Mouse (Mus musculus) common myeloid progenitor, adult 5-6 weeks (primary cell): ENCODE data around the gene Pik3r5. TPM values are rescaled to one million over a fixed set of nuclear protein-coding genes. Genes with fewer than 3 reads are reported as not detected.

ENCODE experiments used
- total RNA-seq: library from RNA; stranded (forward); fragments of 200-1000, 187-1606 nt; gene quantifications from 2 replicates; pipeline ENCODE4 v1.2.3, GENCODE M21; 2017

The Pik3r5 gene
- total RNA-seq, 1 experiment from 2014 or later = 3.6 TPM

Other genes with a start within 250 kb of the Pik3r5 start
- 0.24 TPM in 1 of 2 replicates, not detected in the other for gene Ntn1, start 31.3 kb upstream of the Pik3r5 start, total RNA-seq
- gene Pik3r6, start 70.9 kb downstream of the Pik3r5 start, total RNA-seq = 0.53 and 2.6 TPM in 2 replicates
- 0.53 TPM in 1 of 2 replicates, not detected in the other for gene Mfsd6l, start 124.1 kb downstream of the Pik3r5 start, total RNA-seq
- gene Ccdc42, start 154.9 kb downstream of the Pik3r5 start, total RNA-seq = not detected in 2 replicates